Mouse (Mus musculus) liver, adult 2 months (tissue): ENCODE data around the gene Atp6v0a4. TPM values are rescaled to one million over a fixed set of nuclear protein-coding genes. Genes with fewer than 3 reads are reported as not detected.
A peak's percentile ranks its signal among the peaks of the same experiment; 100 is the strongest.

Experiments used
- DNase-seq: peaks from one replicate; pipeline ENCODE4 v3.0.0-alpha.2; 2011; ENCODE audit warnings: low read depth, low spot score; ENCODE audit errors: extremely low read depth
- H3K27ac ChIP-seq: fragments of 200-500 bp; replicated peaks from 2 replicates; pipeline ENCODE4 v1.5.1; 2012; ENCODE audit warnings: low read depth, mild to moderate bottlenecking, control low read depth, inconsistent platforms, low read length; ENCODE audit not compliant: insufficient read depth
- H3K27me3 ChIP-seq: fragments of 200-500 bp; 2 replicates; pipeline ENCODE4 v1.6.1; 2012; ENCODE audit warnings: mild to moderate bottlenecking, moderate library complexity, low read length, inconsistent platforms; ENCODE audit not compliant: control insufficient read depth, insufficient read depth
- H3K36me3 ChIP-seq: fragments of 200-500 bp; 2 replicates; pipeline ENCODE4 v1.6.1; 2012; ENCODE audit warnings: low read length, inconsistent platforms; ENCODE audit not compliant: control insufficient read depth, insufficient read depth
- H3K4me1 ChIP-seq: fragments of 200-500 bp; 2 replicates; pipeline ENCODE4 v1.6.1; 2011; ENCODE audit warnings: low read length; ENCODE audit not compliant: control insufficient read depth, insufficient read depth
- H3K4me3 ChIP-seq: fragments of 200-500 bp; 2 replicates; pipeline ENCODE4 v1.5.1; 2011; ENCODE audit warnings: low read depth, mild to moderate bottlenecking, control low read depth, low read length, moderate library complexity; ENCODE audit not compliant: insufficient read depth
- H3K79me2 ChIP-seq: fragments of 200-500 bp; 2 replicates; pipeline ENCODE4 v1.6.1; 2012; ENCODE audit warnings: inconsistent platforms, mild to moderate bottlenecking, low read length, moderate library complexity; ENCODE audit not compliant: control insufficient read depth, insufficient read depth
- H3K9ac ChIP-seq: fragments of 200-500 bp; 2 replicates; pipeline ENCODE4 v1.6.1; 2012; ENCODE audit warnings: low read depth, mild to moderate bottlenecking, control low read depth, inconsistent platforms, low read length
- CTCF ChIP-seq: fragments of 200-500 bp; IDR thresholded peaks from 2 replicates; pipeline ENCODE4 v1.5.1; 2011; ENCODE audit warnings: low read depth, low read length, control low read depth
- POLR2A ChIP-seq: fragments of 200-500 bp; IDR thresholded peaks from 2 replicates; pipeline ENCODE4 v1.6.1; 2011; ENCODE audit warnings: low read length, control low read depth; ENCODE audit not compliant: insufficient read depth; ENCODE audit errors: extremely low read depth
- WGBS: fragments of 180-500 bp; shearing (Covaris S2); methylation state at CpG from one replicate; pipeline ENCODE4 v1.1.7; 2018; 5-methylcytosine and 5-hydroxymethylcytosine counted together
- polyA plus RNA-seq: library from polyadenylated mRNA; depleted of rRNA; stranded (reverse); fragments of >200 nt; gene quantifications from 2 replicates; pipeline ENCODE4 v1.2.3, GENCODE M21; 2012
- total RNA-seq: library from RNA; depleted of rRNA; stranded (reverse); fragments of >200 nt; gene quantifications from 2 replicates; pipeline ENCODE4 v1.2.3, GENCODE M21; 2014

Gene Atp6v0a4
- total and polyA plus RNA-seq, 2 experiments: 0.28 to 0.44 TPM

DNA sequence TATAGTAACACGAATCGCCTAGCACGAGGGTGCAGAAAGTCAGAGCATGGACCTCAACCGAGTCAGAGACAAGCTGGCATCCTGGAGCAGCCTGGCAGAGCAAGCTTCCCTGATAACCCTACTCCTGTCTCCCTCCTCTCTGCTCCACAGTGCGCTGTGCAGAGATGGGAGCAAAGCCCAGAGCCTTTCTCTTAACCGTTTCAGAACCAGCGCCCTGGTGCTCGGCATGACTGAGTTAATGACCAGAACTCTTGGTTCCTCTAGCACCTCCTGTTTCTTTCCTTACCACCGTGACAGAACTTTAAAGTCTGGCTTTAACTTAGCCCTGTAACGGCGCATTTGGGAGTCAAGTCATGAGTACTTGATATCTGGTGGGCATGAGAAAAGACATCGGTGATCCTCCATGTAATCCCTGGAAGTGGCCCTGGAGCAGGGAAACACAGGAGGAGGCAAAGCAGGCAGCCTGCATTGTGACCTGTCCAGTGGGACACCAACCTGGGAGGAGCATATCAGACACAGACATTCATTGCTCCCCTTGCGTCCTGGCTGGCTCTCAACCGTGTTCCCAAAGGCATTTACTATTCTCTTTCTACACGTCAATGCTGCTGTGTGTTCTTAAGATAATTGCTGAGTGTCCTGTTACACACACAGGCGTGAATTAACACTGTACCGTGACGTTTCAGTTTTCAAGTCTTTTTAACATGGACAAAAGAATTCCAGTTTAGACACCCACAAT is 747 bp downstream of the Atp6v0a4 start:
- TF ChIP-seq POLR2A (no peak), CTCF (no peak)
- H3K27me3 ChIP-seq: no peaks in the 10 kb centered on the region
- no peaks in the 10 kb centered on the region for H3K36me3 ChIP-seq
- H3K4me3 ChIP-seq: no peak overlapping the region
- no peak overlapping the region for H3K27ac ChIP-seq
- H3K4me1 ChIP-seq: peaks cover 19% of the 10 kb centered on the region
- H3K79me2 ChIP-seq: no peaks in the 10 kb centered on the region
- DNase-seq: no peak
- 69% methylated on average over 18 of the region's 18 CpGs for WGBS
- no peak overlapping the region for H3K9ac ChIP-seq

- Histone ChIP-seq H3K4me3 (no peak overlapping the region), H3K9ac (no peak overlapping the region), H3K4me1 (peaks cover 19% of the 10 kb centered on the region), H3K27me3 (no peaks in the 10 kb centered on the region), H3K27ac (no peak overlapping the region), H3K79me2 (no peaks in the 10 kb centered on the region), H3K36me3 (no peaks in the 10 kb centered on the region)
- no peak for TF ChIP-seq POLR2A
- TF ChIP-seq CTCF: no peak
- peak; percentile 54 for DNase-seq
- 29% methylated on average over 6 of the region's 6 CpGs for WGBS
Measured at GRCm38 (mm10) chr6:38122791-38123190, 1.6 kb downstream of the Atp6v0a4 start.

- Histone ChIP-seq H3K4me1 (peaks cover 19% of the 10 kb centered on the region), H3K4me3 (no peak overlapping the region), H3K27ac (no peak overlapping the region), H3K36me3 (no peaks in the 10 kb centered on the region), H3K27me3 (no peaks in the 10 kb centered on the region), H3K79me2 (no peaks in the 10 kb centered on the region), H3K9ac (no peak overlapping the region)
- TF ChIP-seq CTCF: no peak
- 50% methylated on average over 5 of the region's 5 CpGs for WGBS
- no peak for DNase-seq
Measured at GRCm38 (mm10) chr6:38121843-38122242, 2.5 kb downstream of the Atp6v0a4 start.

GRCm38 (mm10) chr6:38120681-38121371 is 3.6 kb downstream of the Atp6v0a4 start:
- peak overlapping the region; percentile 49 for H3K27ac ChIP-seq
- DNase-seq: peak; percentile 58
- TF ChIP-seq CTCF (no peak), POLR2A (no peak)
- no peak overlapping the region for H3K9ac ChIP-seq
- no peak overlapping the region for H3K4me3 ChIP-seq
- no peaks in the 10 kb centered on the region for H3K36me3 ChIP-seq
- peaks cover 19% of the 10 kb centered on the region for H3K4me1 ChIP-seq
- no peaks in the 10 kb centered on the region for H3K79me2 ChIP-seq
- 20% methylated on average over 9 of the region's 9 CpGs for WGBS
- H3K27me3 ChIP-seq: no peaks in the 10 kb centered on the region

GRCm38 (mm10) chr6:38118341-38118740 is 6.0 kb downstream of the Atp6v0a4 start:
- Histone ChIP-seq H3K79me2 (no peaks in the 10 kb centered on the region), H3K27ac (no peak overlapping the region), H3K27me3 (no peaks in the 10 kb centered on the region), H3K9ac (no peak overlapping the region), H3K4me3 (no peak overlapping the region), H3K36me3 (no peaks in the 10 kb centered on the region), H3K4me1 (peaks cover 4% of the 10 kb centered on the region; the same call in 1 of the 2 replicates)
- no peak for DNase-seq
- no peak for TF ChIP-seq POLR2A
- no peak for TF ChIP-seq CTCF
- WGBS: 82% methylated on average over 6 of the region's 6 CpGs
